Mouse (Mus musculus) macrophage (primary cell): ENCODE measurements around the gene Slc38a3. TPM values are rescaled to one million over a fixed set of nuclear protein-coding genes. Genes with fewer than 3 reads are reported as not detected.

Source experiments
- H3K27ac ChIP-seq: fragments of 350-480 bp; formaldehyde crosslinking; 2 replicates; pipeline ENCODE4 v1.9.0; 2021
- H3K36me3 ChIP-seq: fragments of 350-480 bp; formaldehyde crosslinking; 2 replicates; pipeline ENCODE4 v1.9.0; 2021; ENCODE audit errors: inconsistent target
- H3K4me3 ChIP-seq: fragments of 350-480 bp; formaldehyde crosslinking; 2 replicates; pipeline ENCODE4 v1.9.0; 2021; ENCODE audit errors: inconsistent target
- H3K79me2 ChIP-seq: fragments of 350-480 bp; formaldehyde crosslinking; 2 replicates; pipeline ENCODE4 v1.9.0; 2021; ENCODE audit errors: inconsistent target
- WGBS: methylation state at CpG from one replicate; pipeline ENCODE4 v1.1.7; 2026; ENCODE audit warnings: inconsistent platforms; ENCODE audit not compliant: missing documents; 5-methylcytosine and 5-hydroxymethylcytosine counted together
- polyA plus RNA-seq: library from polyadenylated mRNA; stranded (reverse); fragments of 250-400 nt; gene quantifications from 3 replicates; pipeline ENCODE4 v1.2.4, GENCODE M21; 2018; ENCODE audit warnings: inconsistent platforms

Slc38a3 gene
- polyA plus RNA-seq, 1 experiment from 2014 or later = not detected

GRCm38 (mm10) chr9:107644495-107645152 is 24.7 kb downstream of the Slc38a3 start:
- Histone ChIP-seq H3K36me3 (no peaks in the 10 kb centered on the region), H3K79me2 (no peaks in the 10 kb centered on the region; the same call in 1 of the 2 replicates), H3K27ac (peak overlapping the region; percentile 49), H3K4me3 (peak overlapping the region; percentile 46)
- WGBS = 2% methylated on average over 35 of the region's 35 CpGs

GRCm38 (mm10) chr9:107643544-107644214 is 25.7 kb downstream of the Slc38a3 start:
- no peak overlapping the region for H3K27ac ChIP-seq
- H3K79me2 ChIP-seq = no peaks in the 10 kb centered on the region; the same call in 1 of the 2 replicates
- 0 out of 2 replicates have a peak overlapping the region, but pooled peaks have one; percentile 46 for H3K4me3 ChIP-seq
- 93% methylated on average over 13 of the region's 13 CpGs for WGBS
- no peaks in the 10 kb centered on the region for H3K36me3 ChIP-seq

- 89% methylated on average over 8 of the region's 8 CpGs for WGBS
- H3K4me3 ChIP-seq = no peak overlapping the region
- H3K27ac ChIP-seq = peak overlapping the region; percentile 89
- H3K36me3 ChIP-seq = no peaks in the 10 kb centered on the region
- H3K79me2 ChIP-seq = no peaks in the 10 kb centered on the region; the same call in 1 of the 2 replicates
Observed at GRCm38 (mm10) chr9:107641666-107642065, 27.7 kb downstream of the Slc38a3 start.

GRCm38 (mm10) chr9:107640257-107640772 is 29.0 kb downstream of the Slc38a3 start:
- H3K36me3 ChIP-seq = no peaks in the 10 kb centered on the region
- no peaks in the 10 kb centered on the region; the same call in 1 of the 2 replicates for H3K79me2 ChIP-seq
- peak overlapping the region; percentile 89 for H3K27ac ChIP-seq
- no peak overlapping the region for H3K4me3 ChIP-seq
- WGBS = 0% methylated on average over 7 of the region's 8 CpGs

- no peak overlapping the region for H3K27ac ChIP-seq
- 94% methylated on average over 7 of the region's 7 CpGs for WGBS
- no peak overlapping the region for H3K4me3 ChIP-seq
- no peaks in the 10 kb centered on the region for H3K36me3 ChIP-seq
- H3K79me2 ChIP-seq = peaks cover 30% of the 10 kb centered on the region
Observed at GRCm38 (mm10) chr9:107637070-107637469, 32.3 kb downstream of the Slc38a3 start.

DNA sequence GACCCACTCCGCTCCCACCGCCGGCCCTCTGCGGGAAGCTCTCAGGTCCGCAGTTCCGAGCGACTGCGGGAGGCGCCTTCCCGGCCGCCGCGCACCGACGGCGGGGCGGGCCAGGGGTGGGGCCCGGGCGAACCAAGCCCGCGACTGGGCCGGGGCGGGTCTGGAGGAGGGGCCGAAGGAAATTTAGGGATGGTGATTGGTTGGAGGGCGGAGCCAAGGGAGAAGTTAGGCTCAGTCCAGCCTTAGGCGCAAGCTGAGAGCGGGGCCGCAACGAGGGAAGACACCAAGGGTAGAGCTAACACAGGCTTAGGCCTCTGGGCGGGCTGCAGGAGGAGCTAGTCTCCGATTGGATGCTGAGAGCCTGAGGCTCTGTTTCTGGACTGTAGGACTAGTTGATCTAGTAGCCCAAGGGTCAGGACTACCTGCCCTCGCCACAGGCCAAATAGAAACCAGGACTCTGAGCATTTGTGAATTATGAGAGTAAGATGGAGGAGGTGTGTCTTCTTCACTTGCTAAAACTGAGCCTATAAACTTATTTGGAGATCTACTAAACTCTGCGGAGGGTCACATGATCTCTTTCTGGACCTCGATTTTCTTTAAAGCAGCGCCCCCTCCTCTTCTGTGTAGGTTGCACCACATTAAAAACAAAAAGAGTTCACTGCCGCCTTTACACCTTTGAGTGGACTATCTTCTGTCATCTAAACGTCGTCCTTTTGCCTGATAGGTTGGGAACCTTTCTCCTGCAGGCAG is 33.9 kb downstream of the Slc38a3 start, which contains the start of gene Gnai2:
Gnai2 (minus strand) TSS at position 89 of the 750 bp plus-strand sequence.
- peak within 1 kb of the TSS; percentile 95 for H3K27ac ChIP-seq
- 8% methylated on average over 14 of the region's 38 CpGs for WGBS
- peaks cover 46% of the 10 kb centered on the region for H3K79me2 ChIP-seq
- no peaks in the 10 kb centered on the region for H3K36me3 ChIP-seq
- peak within 1 kb of the TSS; percentile 99 for H3K4me3 ChIP-seq

GRCm38 (mm10) chr9:107634406-107635278 is 34.7 kb downstream of the Slc38a3 start:
- Histone ChIP-seq H3K4me3 (peak overlapping the region; percentile 99), H3K27ac (peak overlapping the region; percentile 95), H3K36me3 (no peaks in the 10 kb centered on the region), H3K79me2 (peaks cover 54% of the 10 kb centered on the region)
- WGBS = under 1% methylated on average over 34 of the region's 35 CpGs

DNA sequence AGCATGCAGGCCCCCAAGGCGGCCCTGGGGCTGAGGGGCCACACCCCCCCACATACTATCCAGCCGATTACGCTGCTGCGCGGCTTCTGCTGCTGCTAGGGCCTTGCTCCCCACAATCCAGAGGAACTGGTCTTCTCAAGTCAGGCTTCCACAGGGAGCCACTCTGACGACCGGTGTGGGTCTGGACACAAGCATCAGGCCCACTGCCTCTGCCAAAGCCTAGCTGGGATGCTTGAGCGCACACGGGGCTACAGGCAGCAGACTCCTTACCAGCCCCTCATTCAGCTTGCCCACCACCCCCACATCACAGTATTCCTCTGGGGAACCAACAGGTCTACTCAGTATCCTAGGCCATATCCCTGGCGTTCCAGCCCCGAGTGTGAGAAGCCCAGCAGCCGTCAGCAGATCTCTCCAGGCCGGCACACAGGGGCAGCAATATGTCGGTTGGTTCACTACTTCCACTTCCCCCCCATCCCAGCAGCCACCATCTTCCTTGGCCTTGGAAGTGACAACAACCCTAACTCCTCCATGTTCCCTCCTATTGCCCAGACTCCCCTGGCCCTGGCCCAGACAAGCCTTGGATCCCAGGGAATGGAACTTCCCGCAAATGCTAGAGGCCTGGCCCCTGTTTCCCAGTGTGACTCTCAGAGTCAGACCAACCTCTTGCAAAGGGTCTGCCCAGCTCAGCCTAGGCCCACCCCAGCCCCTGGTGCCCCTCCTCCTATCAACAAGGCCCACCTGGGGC is 35.5 kb downstream of the Slc38a3 start:
- Histone ChIP-seq H3K79me2 (peaks cover 62% of the 10 kb centered on the region), H3K36me3 (no peaks in the 10 kb centered on the region), H3K27ac (peak overlapping the region; percentile 95), H3K4me3 (peak overlapping the region; percentile 99)
- WGBS = 2% methylated on average over 15 of the region's 15 CpGs

GRCm38 (mm10) chr9:107633091-107633660 is 36.2 kb downstream of the Slc38a3 start:
- WGBS = under 1% methylated on average over 33 of the region's 33 CpGs
- Histone ChIP-seq H3K36me3 (no peaks in the 10 kb centered on the region), H3K79me2 (peaks cover 69% of the 10 kb centered on the region)

DNA sequence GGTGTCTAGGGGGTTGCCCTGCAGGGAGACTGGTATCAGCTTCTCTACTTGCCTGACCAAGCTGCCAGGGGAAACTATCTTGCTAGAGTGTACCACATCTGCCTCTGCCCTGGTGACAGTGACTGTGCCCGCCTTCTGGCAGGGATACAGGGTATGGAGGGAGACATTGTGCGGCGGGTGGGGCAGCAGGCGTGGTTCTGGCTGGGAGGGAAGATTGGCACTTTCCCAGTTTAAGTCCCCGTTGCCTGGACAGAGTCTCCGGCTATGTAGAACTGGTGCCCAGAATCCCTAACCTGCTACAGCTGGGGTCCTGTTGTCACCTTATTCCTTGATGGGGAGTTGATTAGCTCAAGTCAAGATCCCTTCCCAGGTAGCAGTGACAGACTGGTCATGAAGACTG is 36.9 kb downstream of the Slc38a3 start:
- peak overlapping the region; percentile 99 for H3K4me3 ChIP-seq
- H3K36me3 ChIP-seq = 0 out of 2 replicates have a peak, but pooled peaks cover 7% of the 10 kb centered on the region
- peaks cover 75% of the 10 kb centered on the region for H3K79me2 ChIP-seq
- peak overlapping the region; percentile 87 for H3K27ac ChIP-seq
- 60% methylated on average over 6 of the region's 6 CpGs for WGBS

More at GRCm38 (mm10) chr9:107633091-107633660, 36.2 kb downstream of the Slc38a3 start:
- Histone ChIP-seq H3K4me3 (peak overlapping the region; percentile 99), H3K27ac (peak overlapping the region; percentile 95)

- Histone ChIP-seq H3K36me3 (0 out of 2 replicates have a peak, but pooled peaks cover 8% of the 10 kb centered on the region), H3K27ac (peak overlapping the region; percentile 87), H3K79me2 (peaks cover 82% of the 10 kb centered on the region), H3K4me3 (peak overlapping the region; percentile 99)
- 93% methylated on average over 8 of the region's 8 CpGs for WGBS
Observed at GRCm38 (mm10) chr9:107631861-107632260, 37.5 kb downstream of the Slc38a3 start.

DNA sequence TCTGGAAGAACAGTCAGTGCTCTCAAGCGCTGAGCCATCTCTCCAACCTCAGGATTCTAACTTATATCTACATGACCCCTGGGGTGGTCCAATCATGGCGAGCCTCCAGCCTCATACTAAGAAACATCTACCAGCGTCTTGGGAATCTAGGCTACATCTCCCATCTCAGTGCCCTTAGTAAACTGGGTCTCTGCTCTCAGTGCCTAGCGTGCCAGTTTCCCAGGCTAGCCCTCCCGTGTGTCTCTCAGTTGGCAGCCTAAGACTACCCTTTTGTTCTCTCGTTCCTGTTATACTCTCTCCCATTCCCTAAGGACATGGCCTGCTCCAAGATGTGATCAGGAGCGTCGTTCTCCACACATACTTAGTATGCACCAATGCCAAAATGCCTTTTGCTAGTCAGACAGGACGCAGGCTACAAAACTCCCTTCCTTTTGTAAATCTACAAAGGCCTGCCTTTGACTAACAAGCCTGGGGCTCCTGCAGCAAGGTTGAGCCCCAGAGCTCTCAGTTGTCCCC is 38.0 kb downstream of the Slc38a3 start:
- 92% methylated on average over 8 of the region's 9 CpGs for WGBS
- H3K79me2 ChIP-seq = peaks cover 87% of the 10 kb centered on the region
- 0 out of 2 replicates have a peak, but pooled peaks cover 8% of the 10 kb centered on the region for H3K36me3 ChIP-seq
- H3K4me3 ChIP-seq = no peak overlapping the region
- peak overlapping the region; percentile 87; the same call in 1 of the 2 replicates for H3K27ac ChIP-seq
